Mouse (Mus musculus) fat pad, adult 2 months (tissue): ENCODE data around the gene Bicc1.
"Not testable (repeated sequence)": the region's sequence is repeated elsewhere in the genome, so short reads cannot be mapped to it uniquely, and the experiment has no call there.

Source experiments
- DNase-seq: peaks from one replicate; pipeline ENCODE4 v3.0.0-alpha.2; 2011; ENCODE audit warnings: low read depth, low spot score; ENCODE audit errors: extremely low read depth

Bicc1 gene

GRCm38 (mm10) chr10:70952056-70952769 lies 207.3 kb downstream of the Bicc1 start:
- DNase-seq: no peak

GRCm38 (mm10) chr10:70950105-70950424 lies 209.4 kb downstream of the Bicc1 start:
- no peak for DNase-seq

- no peak for DNase-seq
These were observed 210.0 kb downstream of the Bicc1 start for GRCm38 (mm10) chr10:70949254-70950104.

GRCm38 (mm10) chr10:70948276-70948675 lies 211.2 kb downstream of the Bicc1 start:
- no peak for DNase-seq

GRCm38 (mm10) chr10:70946121-70946520 lies 213.4 kb downstream of the Bicc1 start:
- not testable (repeated sequence) for DNase-seq

- DNase-seq: no peak
These were observed 214.4 kb downstream of the Bicc1 start for GRCm38 (mm10) chr10:70945076-70945475.

GRCm38 (mm10) chr10:70941623-70942022 lies 217.9 kb downstream of the Bicc1 start:
- DNase-seq: no peak

- no peak for DNase-seq
These were observed 219.7 kb downstream of the Bicc1 start for GRCm38 (mm10) chr10:70939751-70940150.

GRCm38 (mm10) chr10:70937450-70937849 lies 222.1 kb downstream of the Bicc1 start:
- no peak for DNase-seq

- DNase-seq: no peak
These were observed 223.5 kb downstream of the Bicc1 start for GRCm38 (mm10) chr10:70936008-70936407.

GRCm38 (mm10) chr10:70926126-70926525 lies 233.4 kb downstream of the Bicc1 start:
- no peak for DNase-seq

GRCm38 (mm10) chr10:70924348-70924747 lies 235.2 kb downstream of the Bicc1 start:
- DNase-seq: no peak

GRCm38 (mm10) chr10:70923936-70924335 lies 235.6 kb downstream of the Bicc1 start:
- DNase-seq: no peak

GRCm38 (mm10) chr10:70921481-70921880 lies 238.0 kb downstream of the Bicc1 start:
- no peak for DNase-seq

- no peak for DNase-seq
These were observed 239.6 kb downstream of the Bicc1 start for GRCm38 (mm10) chr10:70919851-70920250.

- no peak for DNase-seq
These were observed 240.4 kb downstream of the Bicc1 start for GRCm38 (mm10) chr10:70919031-70919663.

- no peak for DNase-seq
These were observed 242.8 kb downstream of the Bicc1 start for GRCm38 (mm10) chr10:70916697-70917096.

GRCm38 (mm10) chr10:70915096-70915495 lies 244.4 kb downstream of the Bicc1 start:
- no peak for DNase-seq

- DNase-seq: no peak
These were observed 255.6 kb downstream of the Bicc1 start for GRCm38 (mm10) chr10:70903936-70904335.

GRCm38 (mm10) chr10:70902751-70903485 lies 256.6 kb downstream of the Bicc1 start:
- DNase-seq: no peak

- no peak for DNase-seq
These were observed 258.2 kb downstream of the Bicc1 start for GRCm38 (mm10) chr10:70901193-70901875.
